Mouse (Mus musculus): Measurements from ENCODE around the gene Osbpl3. TPM values are rescaled to one million over a fixed set of nuclear protein-coding genes. Genes with fewer than 3 reads are reported as not detected.
A peak's percentile ranks its signal among the peaks of the same experiment; 100 is the strongest.

Gene Osbpl3
- total RNA-seq (2021) = 10 to 100 TPM; 18.3 to 25.0 TPM
- long read RNA-seq, partial matches to known transcripts = 1 of 3 reads
- long read RNA-seq, other reads (novel, unspliced or antisense) = 2 of 3 reads

DNA sequence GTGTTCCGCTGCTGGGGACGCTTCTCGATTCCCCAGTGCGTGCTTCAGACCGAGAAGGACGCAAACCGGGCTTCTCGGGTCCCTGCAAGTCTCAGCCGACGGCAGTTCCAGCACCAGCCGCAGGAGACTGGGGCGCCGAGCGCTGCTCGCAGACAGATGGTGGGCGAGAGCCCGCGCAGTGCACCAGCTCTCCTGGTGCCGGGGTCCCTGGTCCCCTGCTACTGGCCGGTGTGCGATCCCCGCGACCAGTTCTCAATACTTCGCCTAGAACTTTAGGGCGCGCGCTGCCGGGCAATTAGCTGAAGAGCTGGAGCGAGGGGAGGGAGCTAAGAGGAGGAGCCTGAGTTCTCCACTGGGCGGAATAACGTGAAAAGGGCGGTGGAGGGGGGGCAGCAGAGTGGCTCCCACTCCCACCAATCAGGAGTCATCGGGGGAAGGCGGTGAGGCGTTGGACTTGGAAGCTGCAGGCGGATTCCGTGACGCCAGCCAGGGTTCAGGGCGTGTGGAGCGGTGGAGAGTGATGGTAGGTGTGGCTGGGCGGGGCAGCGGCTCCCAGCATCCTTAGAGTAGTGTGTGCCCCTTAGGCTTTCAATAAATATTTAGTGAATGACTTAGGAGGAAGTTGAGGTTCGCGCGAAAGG, at the start of gene Osbpl3:
Gene Osbpl3, minus strand, starts transcription at position 373 of the 641 bp plus-strand sequence.
- DNase-seq (ENCODE audit: low spot score in 2 of 2) = peak; percentile 77 to 82

GRCm38 (mm10) chr6:50505531-50505930, 49.5 kb upstream of the Osbpl3 start:
- DNase-seq (ENCODE audit: low spot score in 2 of 2) = no peak

GRCm38 (mm10) chr6:50504711-50505110, 48.7 kb upstream of the Osbpl3 start:
- no peak for DNase-seq (ENCODE audit: low spot score in 2 of 2)

DNA sequence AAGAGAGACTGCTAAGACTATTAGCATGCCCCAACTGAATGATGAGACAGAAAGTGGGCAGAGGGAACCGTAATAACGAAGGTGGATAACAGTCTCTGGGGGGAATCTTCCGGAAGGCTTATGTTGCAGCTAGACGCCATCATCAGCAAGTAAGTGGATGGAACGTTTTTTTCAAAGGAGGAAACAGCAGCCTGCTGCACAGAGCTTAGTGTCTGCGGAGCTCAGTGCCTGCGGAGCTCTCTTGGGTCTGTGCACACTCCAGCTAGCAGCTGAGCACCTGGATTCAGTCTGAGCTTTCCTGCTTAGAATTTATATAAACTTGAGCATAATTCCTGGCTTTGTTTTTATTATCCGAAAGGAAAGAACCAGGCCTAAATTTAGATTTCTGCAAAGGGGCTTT, 47.8 kb upstream of the Osbpl3 start:
- no peak for DNase-seq (ENCODE audit: low spot score in 2 of 2)

- no peak for DNase-seq (ENCODE audit: low spot score in 2 of 2)
Measured at GRCm38 (mm10) chr6:50503031-50503430, 47.0 kb upstream of the Osbpl3 start.

DNA sequence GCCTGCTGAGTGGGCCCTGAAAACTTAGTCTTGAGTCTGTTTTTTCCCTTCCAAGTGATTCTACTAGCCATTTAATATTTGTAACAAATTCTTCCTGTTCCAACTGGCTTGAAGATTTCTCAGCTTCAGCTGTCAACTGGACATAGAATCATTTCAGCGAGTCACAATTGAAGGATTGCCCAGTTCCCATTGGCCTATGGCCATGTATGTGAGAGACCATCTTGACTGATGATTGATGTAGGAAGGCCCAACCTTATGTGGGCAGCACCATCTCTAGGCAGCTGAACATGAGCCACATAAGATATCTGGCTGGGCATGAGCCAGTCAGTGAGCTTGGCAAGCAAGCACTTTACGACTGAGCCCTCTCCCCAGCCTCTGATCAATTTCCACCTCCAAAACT, 42.3 kb upstream of the Osbpl3 start:
- peak in 1 of 2 experiments; percentile 32 for DNase-seq (ENCODE audit: low spot score in 2 of 2)

DNA sequence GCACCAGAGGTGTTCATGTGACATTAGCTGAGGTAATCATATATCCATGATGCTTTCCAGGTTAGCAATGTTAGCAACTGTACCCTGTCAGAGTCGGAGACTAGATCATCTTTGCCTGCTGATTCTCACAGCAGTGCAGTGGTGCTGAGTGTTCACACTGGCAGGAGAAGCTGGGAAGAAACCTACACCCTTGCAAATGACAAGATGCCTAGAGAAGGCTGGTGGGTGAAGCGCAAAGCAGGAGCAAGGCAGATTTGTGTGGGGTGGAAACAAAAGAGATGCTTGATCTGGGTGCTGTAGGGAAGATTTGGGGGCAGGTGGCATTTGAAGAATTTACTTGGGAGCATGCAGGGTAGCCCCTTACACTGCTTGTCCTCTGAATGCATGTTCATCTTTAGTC, 34.5 kb upstream of the Osbpl3 start:
- no peak for DNase-seq (ENCODE audit: low spot score in 2 of 2)

- no peak for DNase-seq (ENCODE audit: low spot score in 2 of 2)
Measured at GRCm38 (mm10) chr6:50489380-50489779, 33.4 kb upstream of the Osbpl3 start.

- DNase-seq (ENCODE audit: low spot score in 2 of 2) = no peak
Measured at GRCm38 (mm10) chr6:50486035-50486902, 30.3 kb upstream of the Osbpl3 start.

DNA sequence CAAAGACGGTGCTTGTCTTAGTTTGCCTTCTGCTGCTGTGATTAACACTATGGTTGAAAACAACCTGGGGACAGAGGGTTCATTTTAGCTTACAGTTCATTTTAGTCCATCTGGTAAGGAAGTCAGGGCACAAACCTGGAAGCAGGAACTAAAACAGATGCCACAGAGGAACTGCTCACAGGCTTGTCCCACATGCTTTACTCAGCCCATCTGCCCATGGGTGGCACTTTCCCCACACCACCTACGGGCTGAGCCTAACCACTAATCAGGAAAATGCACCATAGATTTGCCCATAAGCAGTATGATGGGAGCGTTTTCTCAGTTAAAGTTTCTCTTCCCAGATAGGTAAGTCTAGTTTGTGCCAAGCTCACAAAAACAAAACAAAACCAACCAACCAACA, 27.4 kb upstream of the Osbpl3 start:
- DNase-seq (ENCODE audit: low spot score in 2 of 2) = no peak

- DNase-seq (ENCODE audit: low spot score in 2 of 2) = no peak
Measured at GRCm38 (mm10) chr6:50481460-50481859, 25.5 kb upstream of the Osbpl3 start.

- DNase-seq (ENCODE audit: low spot score in 2 of 2) = no peak
Measured at GRCm38 (mm10) chr6:50466451-50466850, 10.4 kb upstream of the Osbpl3 start.

DNA sequence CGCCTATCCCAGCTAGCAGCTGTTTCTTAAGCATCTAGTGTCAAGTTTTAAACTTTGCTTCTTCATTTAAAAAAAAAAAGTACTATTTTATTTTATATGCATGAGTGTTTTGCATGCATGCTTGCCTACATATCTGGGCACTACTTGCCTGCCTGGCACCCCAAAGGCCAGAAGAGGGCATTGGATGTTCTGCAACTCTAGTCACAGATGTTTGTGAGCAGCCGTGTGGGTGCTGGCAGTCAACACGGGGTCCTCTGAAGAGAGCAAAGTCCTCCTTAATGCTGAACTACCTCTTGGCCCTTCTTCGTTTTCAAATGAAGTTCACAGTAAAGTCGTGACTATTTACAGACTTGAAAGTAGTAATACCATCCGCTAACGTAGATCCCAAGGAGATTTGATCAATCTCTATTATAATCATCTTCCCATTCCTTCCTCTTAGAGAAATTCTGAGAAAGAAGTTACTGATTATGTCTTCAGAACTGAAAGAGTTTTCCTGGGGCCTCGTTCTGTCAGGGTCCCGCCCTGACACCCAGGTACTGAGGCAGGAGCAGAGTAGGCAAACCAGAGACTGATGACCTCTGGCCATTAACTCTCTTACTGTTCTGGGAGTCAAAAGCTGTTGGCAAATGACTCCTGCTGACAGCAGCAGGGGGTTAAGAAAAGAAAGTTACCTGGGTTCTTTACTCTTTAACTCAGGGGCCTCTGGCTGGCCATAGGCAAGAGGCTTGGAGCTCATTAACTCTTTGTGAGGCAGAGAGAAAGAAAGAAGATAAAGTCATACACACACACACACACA, 8.9 kb upstream of the Osbpl3 start:
- DNase-seq (ENCODE audit: low spot score in 2 of 2) = no peak

DNA sequence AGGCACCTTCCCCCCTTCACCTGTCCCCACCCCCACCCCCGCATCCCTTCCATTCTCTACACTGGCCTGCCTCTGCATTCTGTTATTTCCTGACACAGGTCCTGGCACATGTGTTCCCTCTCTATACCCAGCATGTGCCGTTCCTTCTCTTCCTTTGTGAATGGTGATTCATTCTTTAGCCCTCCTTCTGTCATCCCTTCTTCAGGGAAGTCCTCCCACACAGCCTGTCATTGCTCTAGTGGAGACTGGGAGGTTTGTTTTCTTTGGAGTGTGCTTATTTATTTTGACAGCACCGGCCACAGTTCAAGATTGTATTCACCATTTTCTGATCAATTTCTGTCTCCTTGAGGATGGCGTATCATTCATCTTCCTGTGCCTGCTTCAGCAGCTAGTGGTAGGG, 6.0 kb upstream of the Osbpl3 start:
- no peak for DNase-seq (ENCODE audit: low spot score in 2 of 2)

GRCm38 (mm10) chr6:50461585-50461984, 5.6 kb upstream of the Osbpl3 start:
- DNase-seq (ENCODE audit: low spot score in 2 of 2) = no peak

GRCm38 (mm10) chr6:50460646-50461045, 4.6 kb upstream of the Osbpl3 start:
- DNase-seq (ENCODE audit: low spot score in 2 of 2) = no peak

DNA sequence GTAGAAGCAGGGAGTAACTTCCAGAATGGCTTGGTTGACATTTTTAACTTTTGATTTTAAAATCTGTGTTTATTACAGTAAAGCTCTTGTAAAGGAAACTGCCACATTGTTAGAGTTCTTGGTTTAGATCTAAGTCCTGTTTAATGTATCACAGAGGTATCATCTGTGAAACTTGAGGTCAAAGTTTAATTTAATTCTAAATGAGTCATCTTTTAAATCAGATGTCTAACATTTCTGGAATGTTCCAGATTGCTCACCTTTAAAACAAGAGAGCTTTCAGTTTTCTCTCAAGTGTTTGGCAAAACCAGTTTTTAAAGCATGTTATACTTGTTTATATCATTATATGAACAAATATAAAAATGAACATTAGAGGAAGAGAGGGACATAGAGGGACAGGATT, 4.2 kb upstream of the Osbpl3 start:
- DNase-seq (ENCODE audit: low spot score in 2 of 2) = no peak

DNA sequence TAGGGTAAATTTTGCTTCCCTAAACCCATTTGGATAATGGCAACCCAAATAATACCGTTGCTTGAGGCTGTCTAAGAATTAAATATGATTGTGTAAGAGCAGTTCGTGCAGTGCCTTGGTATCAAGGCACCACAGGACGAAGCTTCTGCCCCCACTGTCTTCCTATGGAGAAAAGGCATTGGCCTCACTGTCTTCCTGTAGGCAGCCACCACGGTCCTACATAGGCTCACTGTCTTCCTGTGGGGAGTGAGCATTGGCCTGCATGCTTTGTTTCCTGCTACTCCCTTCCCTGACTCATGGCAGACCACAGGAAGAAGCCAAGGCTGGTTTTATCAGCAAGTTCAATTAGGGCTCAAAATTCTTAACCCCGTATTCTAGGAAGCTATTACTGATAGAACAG, 3.3 kb upstream of the Osbpl3 start:
- no peak for DNase-seq (ENCODE audit: low spot score in 2 of 2)

DNA sequence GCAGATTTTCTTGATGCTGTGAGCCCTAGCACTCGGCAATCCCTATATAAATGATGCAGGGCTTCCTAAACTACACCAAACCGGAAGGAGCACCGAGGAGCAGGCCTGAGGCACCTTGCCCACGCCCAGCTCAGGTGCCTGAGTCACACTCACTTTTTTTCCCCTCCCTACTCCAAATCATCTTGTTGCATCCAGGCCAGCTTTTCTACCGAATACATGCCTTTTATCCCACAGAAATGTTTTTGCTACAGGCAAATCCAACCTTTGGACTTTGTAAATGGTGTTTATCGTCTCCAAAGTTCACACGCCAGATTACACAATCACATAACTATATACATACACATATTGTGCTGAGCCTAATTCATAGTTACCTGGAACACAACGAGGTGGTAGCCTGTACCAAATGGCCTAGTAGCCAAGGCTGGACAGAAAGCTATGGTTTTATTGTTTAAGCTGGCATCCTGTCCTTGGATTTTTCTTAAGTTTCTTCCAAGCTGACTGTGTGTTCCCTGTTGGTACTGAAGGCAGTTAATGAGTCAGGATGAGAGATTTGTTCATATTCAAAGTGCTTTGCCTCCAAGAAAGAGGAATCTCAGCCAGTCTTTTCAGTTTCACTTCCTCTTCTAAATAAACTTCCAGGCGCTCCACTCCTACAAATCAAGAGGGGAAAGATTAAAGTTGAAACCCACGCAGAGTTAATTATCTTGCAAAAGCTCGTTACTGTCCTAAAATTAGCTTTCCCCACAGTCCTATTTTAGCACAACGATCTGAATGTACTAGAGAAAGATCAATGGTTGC, 1.7 kb upstream of the Osbpl3 start:
- no peak for DNase-seq (ENCODE audit: low spot score in 2 of 2)

DNA sequence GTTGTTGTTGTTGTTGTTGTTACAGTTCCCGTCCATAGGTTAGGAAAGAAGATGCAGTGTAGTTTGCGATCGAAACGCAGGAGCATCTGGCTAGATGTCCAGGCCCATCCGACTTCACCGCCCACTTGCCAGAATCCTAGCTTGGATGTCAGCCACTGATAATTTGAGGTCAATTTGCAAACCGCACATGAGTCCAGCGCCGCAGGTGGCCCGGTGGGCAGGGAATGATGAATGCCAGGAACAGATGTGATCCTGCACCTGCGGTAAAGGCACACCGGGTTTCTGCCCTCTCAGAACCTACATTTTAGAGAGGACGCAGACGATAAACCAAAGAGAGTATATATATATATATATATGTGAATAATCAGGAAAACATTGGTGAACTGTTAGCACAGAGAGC, 705 bp upstream of the Osbpl3 start:
- no peak for DNase-seq (ENCODE audit: low spot score in 2 of 2)

Measured in layer of hippocampus, postnatal 10 days (tissue).